Mouse (Mus musculus) heart, embryonic 12.5 days (tissue): ENCODE results near the gene Gm21981. TPM values are rescaled to one million over a fixed set of nuclear protein-coding genes. Genes with fewer than 3 reads are reported as not detected.
A peak's percentile ranks its signal among the peaks of the same experiment; 100 is the strongest.

Source experiments
- ATAC-seq: fragments of 200-750 bp; cut with Nextera tagmentation; 2 replicates; pipeline ENCODE4 v1.8.0; 2017; ENCODE audit warnings: moderate TSS enrichment, moderate library complexity; ENCODE audit not compliant: insufficient number of reproducible peaks, low FRiP score
- H3K27ac ChIP-seq: fragments of 300-500 bp; sonication (generic); 2 replicates; pipeline ENCODE4 v1.5.1; 2016; ENCODE audit warnings: mild to moderate bottlenecking, moderate library complexity; ENCODE audit not compliant: poor library complexity, severe bottlenecking
- H3K27me3 ChIP-seq: fragments of 300-500 bp; sonication (generic); replicated peaks from 2 replicates; pipeline ENCODE4 v1.6.1; 2016; ENCODE audit warnings: mild to moderate bottlenecking, moderate library complexity
- H3K36me3 ChIP-seq: fragments of 300-500 bp; sonication (generic); 2 replicates; pipeline ENCODE4 v1.6.1; 2016; ENCODE audit warnings: mild to moderate bottlenecking, moderate library complexity
- H3K4me1 ChIP-seq: fragments of 300-500 bp; sonication (generic); replicated peaks from 2 replicates; pipeline ENCODE4 v1.6.1; 2016; ENCODE audit warnings: mild to moderate bottlenecking
- H3K4me2 ChIP-seq: fragments of 300-500 bp; sonication (generic); 2 replicates; pipeline ENCODE4 v1.6.1; 2016; ENCODE audit warnings: mild to moderate bottlenecking, moderate library complexity
- H3K4me3 ChIP-seq: fragments of 300-500 bp; sonication (generic); 2 replicates; pipeline ENCODE4 v1.5.1; 2016; ENCODE audit warnings: mild to moderate bottlenecking
- H3K9ac ChIP-seq: fragments of 300-500 bp; sonication (generic); 2 replicates; pipeline ENCODE4 v1.6.1; 2016; ENCODE audit warnings: mild to moderate bottlenecking, moderate library complexity
- H3K9me3 ChIP-seq: fragments of 300-500 bp; sonication (generic); replicated peaks from 2 replicates; pipeline ENCODE4 v1.6.1; 2016; ENCODE audit warnings: mild to moderate bottlenecking, moderate library complexity
- WGBS: fragments of 180-500 bp; shearing (Covaris S2); methylation state at CpG from one replicate; pipeline ENCODE4 v1.1.7; 2016; 5-methylcytosine and 5-hydroxymethylcytosine counted together
- polyA plus RNA-seq: library from polyadenylated mRNA; unstranded; fragments of >200 nt; fragmentation: Nextera tagmentation; extraction: Ambion mirVana; gene quantifications from 2 replicates; pipeline ENCODE4 v1.2.1, GENCODE M21; 2016

Gene Gm21981
- polyA plus RNA-seq, 1 experiment from 2014 or later = 0.19 TPM

DNA sequence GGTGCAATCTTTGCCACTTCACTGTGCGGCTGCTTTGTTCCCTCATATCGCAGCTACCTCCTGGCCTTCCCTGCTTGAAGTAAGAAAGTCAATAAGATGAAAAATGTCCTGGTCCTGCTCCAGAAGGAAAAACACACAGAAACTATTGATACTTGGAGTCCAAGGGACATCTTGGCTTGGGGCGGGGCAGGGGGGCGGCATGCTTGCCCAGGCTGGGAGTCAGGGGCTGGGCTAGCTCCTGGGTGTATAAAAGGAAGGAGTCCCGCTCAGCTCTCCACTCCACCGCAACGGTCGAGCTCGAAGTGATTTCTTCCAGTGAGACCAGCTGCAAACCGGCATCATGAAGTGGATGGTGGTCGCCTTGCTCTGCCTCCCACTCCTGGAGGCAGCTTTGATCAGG lies 32.3 kb upstream of the Gm21981 start, which contains the start of gene Pgc:
TSS of gene Pgc (plus strand) at position 277 of the 400 bp plus-strand sequence.
- H3K27ac ChIP-seq = no peak within 1 kb of the TSS
- H3K4me1 ChIP-seq = 0 out of 2 replicates have a peak, but pooled peaks cover 5% of the 10 kb centered on the region
- 68% methylated on average over 11 of the region's 11 CpGs for WGBS
- no peak within 1 kb of the TSS for H3K9ac ChIP-seq
- no peak within 1 kb of the TSS for H3K4me2 ChIP-seq
- no peaks in the 10 kb centered on the region for H3K36me3 ChIP-seq
- H3K4me3 ChIP-seq = no peak within 1 kb of the TSS
- H3K27me3 ChIP-seq = peaks cover 15% of the 10 kb centered on the region; the same call in 1 of the 2 replicates
- H3K9me3 ChIP-seq = no peaks in the 10 kb centered on the region
- ATAC-seq = no peak

- H3K4me3 ChIP-seq = no peak overlapping the region
- WGBS = 45% methylated on average over 4 of the region's 4 CpGs
- no peak overlapping the region for H3K9ac ChIP-seq
- no peaks in the 10 kb centered on the region for H3K36me3 ChIP-seq
- H3K27me3 ChIP-seq = peaks cover 10% of the 10 kb centered on the region; the same call in 1 of the 2 replicates
- ATAC-seq = no peak
- H3K4me2 ChIP-seq = no peak overlapping the region
- no peaks in the 10 kb centered on the region for H3K9me3 ChIP-seq
- peaks cover 11% of the 10 kb centered on the region; the same call in 1 of the 2 replicates for H3K4me1 ChIP-seq
- H3K27ac ChIP-seq = no peak overlapping the region
These were observed 26.9 kb upstream of the Gm21981 start for GRCm38 (mm10) chr17:47721183-47721582.

- H3K9me3 ChIP-seq = no peaks in the 10 kb centered on the region
- ATAC-seq = no peak
These were observed 20.8 kb upstream of the Gm21981 start for GRCm38 (mm10) chr17:47715037-47715436.

DNA sequence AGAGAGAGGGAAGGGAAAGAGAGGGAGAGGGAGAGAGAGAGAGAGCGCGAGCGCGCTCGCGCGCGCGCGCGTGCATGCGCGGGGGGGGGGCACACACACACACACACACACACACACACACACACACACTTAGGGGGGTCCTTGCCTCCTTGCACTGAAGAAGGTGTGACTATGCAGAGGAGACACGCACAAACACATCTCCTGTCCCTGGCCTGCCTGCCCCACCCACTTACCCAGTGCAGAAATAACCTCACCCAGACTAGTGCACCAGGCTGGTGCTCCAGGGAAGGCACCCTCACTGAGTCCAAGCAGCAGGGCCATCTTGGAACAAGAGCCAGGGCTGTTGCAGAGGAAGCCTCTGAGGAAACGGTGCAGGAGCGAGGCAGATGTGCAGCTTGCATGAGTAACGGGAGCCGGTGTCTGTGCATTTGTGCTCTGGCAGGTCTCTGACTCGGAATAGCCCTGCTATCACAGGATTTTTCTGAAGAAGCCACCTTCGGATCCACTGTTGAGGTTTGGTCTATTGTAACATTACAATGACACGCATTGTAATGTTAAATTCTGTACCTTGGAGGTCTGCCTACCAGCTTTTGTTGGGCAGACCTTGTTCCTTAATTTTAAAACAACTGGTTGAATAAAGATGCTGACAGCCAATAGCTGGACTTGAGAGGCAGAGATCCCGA lies 18.8 kb upstream of the Gm21981 start:
- ATAC-seq = no peak
- no peaks in the 10 kb centered on the region for H3K27me3 ChIP-seq
- 57% methylated on average over 20 of the region's 22 CpGs for WGBS
- H3K27ac ChIP-seq = no peak overlapping the region
- H3K36me3 ChIP-seq = no peaks in the 10 kb centered on the region
- no peaks in the 10 kb centered on the region for H3K9me3 ChIP-seq
- peak overlapping the region; percentile 41 for H3K4me2 ChIP-seq
- H3K9ac ChIP-seq = no peak overlapping the region
- peaks cover 21% of the 10 kb centered on the region for H3K4me1 ChIP-seq
- no peak overlapping the region for H3K4me3 ChIP-seq

More at GRCm38 (mm10) chr17:47715037-47715436, 20.8 kb upstream of the Gm21981 start:
- no peaks in the 10 kb centered on the region for H3K36me3 ChIP-seq
- H3K4me3 ChIP-seq = no peak overlapping the region
- no peak overlapping the region for H3K4me2 ChIP-seq
- no peaks in the 10 kb centered on the region for H3K27me3 ChIP-seq
- peaks cover 21% of the 10 kb centered on the region for H3K4me1 ChIP-seq
- H3K9ac ChIP-seq = no peak overlapping the region
- 59% methylated on average over 3 of the region's 3 CpGs for whole genome bisulfite sequencing
- H3K27ac ChIP-seq = no peak overlapping the region

- no peak overlapping the region for H3K4me3 ChIP-seq
- H3K36me3 ChIP-seq = no peaks in the 10 kb centered on the region
- H3K27ac ChIP-seq = no peak overlapping the region
- 16% methylated on average over 6 of the region's 6 CpGs for WGBS
- H3K9ac ChIP-seq = no peak overlapping the region
- no peak overlapping the region for H3K4me2 ChIP-seq
- H3K9me3 ChIP-seq = no peaks in the 10 kb centered on the region
- peaks cover 21% of the 10 kb centered on the region for H3K4me1 ChIP-seq
- no peak for ATAC-seq
- H3K27me3 ChIP-seq = no peaks in the 10 kb centered on the region
These were observed 17.6 kb upstream of the Gm21981 start for GRCm38 (mm10) chr17:47711883-47712282.

DNA sequence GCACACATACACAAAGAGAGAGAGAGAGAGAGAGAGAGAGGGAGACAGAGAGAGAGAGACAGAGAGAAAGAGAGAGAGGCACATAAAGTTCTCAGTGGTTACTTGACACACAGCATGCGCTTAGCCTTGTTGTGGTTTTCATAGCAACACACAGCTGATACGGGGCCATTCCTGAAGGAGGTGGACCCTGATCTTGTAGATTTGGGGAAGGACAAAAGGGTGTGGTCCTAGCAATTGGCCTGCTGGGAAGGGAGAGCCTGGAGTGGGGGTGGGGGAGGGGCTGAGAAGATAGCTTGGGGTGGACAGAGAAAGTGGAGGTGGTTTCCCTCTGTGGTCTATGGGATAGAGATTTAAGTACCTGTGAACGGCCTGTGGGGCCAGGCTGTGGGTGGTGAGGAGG lies 15.8 kb upstream of the Gm21981 start:
- Histone ChIP-seq H3K27me3 (peaks cover 2% of the 10 kb centered on the region; the same call in 1 of the 2 replicates), H3K4me2 (no peak overlapping the region), H3K9ac (no peak overlapping the region), H3K36me3 (no peaks in the 10 kb centered on the region), H3K9me3 (no peaks in the 10 kb centered on the region), H3K4me3 (no peak overlapping the region), H3K4me1 (peaks cover 13% of the 10 kb centered on the region), H3K27ac (no peak overlapping the region)
- no peak for ATAC-seq
- 53% methylated on average over 3 of the region's 3 CpGs for WGBS

- H3K9ac ChIP-seq = no peak overlapping the region
- H3K4me2 ChIP-seq = no peak overlapping the region
- H3K36me3 ChIP-seq = no peaks in the 10 kb centered on the region
- H3K4me3 ChIP-seq = no peak overlapping the region
- peaks cover 13% of the 10 kb centered on the region for H3K4me1 ChIP-seq
- no peak for ATAC-seq
- no peak overlapping the region for H3K27ac ChIP-seq
- peaks cover 11% of the 10 kb centered on the region; the same call in 1 of the 2 replicates for H3K27me3 ChIP-seq
- WGBS = 74% methylated on average over 4 of the region's 4 CpGs
- H3K9me3 ChIP-seq = no peaks in the 10 kb centered on the region
These were observed 14.7 kb upstream of the Gm21981 start for GRCm38 (mm10) chr17:47708972-47709371.

GRCm38 (mm10) chr17:47707961-47708360 lies 13.7 kb upstream of the Gm21981 start:
- peaks cover 21% of the 10 kb centered on the region for H3K4me1 ChIP-seq
- ATAC-seq = no peak
- H3K4me2 ChIP-seq = no peak overlapping the region
- H3K9ac ChIP-seq = no peak overlapping the region
- peaks cover 20% of the 10 kb centered on the region for H3K27me3 ChIP-seq
- 73% methylated on average over 3 of the region's 3 CpGs for WGBS
- H3K9me3 ChIP-seq = no peaks in the 10 kb centered on the region
- no peak overlapping the region for H3K27ac ChIP-seq
- H3K36me3 ChIP-seq = peaks cover 9% of the 10 kb centered on the region
- H3K4me3 ChIP-seq = no peak overlapping the region

DNA sequence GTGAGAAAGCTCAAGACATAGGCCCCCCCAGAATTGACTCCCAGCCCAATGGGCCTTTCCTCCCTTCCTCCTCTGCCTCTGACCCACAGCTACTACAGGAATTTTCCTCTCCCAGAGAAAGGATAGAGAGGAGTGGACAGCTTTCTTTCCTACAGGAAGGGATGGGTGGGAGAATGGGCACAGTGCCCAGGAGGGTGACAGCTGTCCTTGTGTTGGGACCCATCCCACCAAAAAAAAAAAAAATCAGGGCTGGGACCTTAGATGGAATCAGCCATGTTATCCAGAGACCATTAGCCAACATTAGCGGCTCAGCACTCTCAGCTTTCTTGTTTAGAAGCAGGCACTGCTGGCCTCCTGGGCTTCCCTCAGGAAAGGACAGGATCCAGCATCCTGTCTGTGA lies 11.9 kb upstream of the Gm21981 start:
- Histone ChIP-seq H3K4me2 (no peak overlapping the region), H3K4me3 (no peak overlapping the region), H3K27me3 (peaks cover 38% of the 10 kb centered on the region), H3K9me3 (no peaks in the 10 kb centered on the region), H3K36me3 (peaks cover 19% of the 10 kb centered on the region), H3K9ac (no peak overlapping the region), H3K27ac (0 out of 2 replicates have a peak overlapping the region, but pooled peaks have one; percentile 8), H3K4me1 (peaks cover 19% of the 10 kb centered on the region)
- WGBS = 38% methylated on average over 1 of the region's 1 CpGs
- ATAC-seq = 0 out of 2 replicates have a peak, but pooled peaks have one; percentile 12

DNA sequence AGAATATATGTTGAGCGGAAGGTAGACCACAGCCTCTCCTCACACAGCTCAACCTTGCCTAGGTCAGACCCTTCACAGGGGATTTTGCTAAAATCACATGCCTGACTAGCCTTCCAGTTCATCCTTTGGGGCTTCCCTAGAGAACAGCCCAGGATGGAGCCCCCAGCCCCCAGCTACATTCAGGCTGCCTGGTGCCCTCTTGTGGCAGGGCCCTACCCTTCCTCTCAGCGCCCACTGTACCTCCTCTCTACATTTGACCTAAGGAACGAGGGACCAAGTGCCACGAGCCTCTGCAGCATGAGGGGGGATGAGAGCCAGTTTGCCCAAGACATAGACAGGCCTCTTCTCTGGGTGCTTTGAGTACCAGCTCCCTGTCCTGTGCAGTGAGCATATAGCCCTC lies 10.4 kb upstream of the Gm21981 start:
- no peak overlapping the region for H3K9ac ChIP-seq
- H3K4me2 ChIP-seq = no peak overlapping the region
- peaks cover 48% of the 10 kb centered on the region for H3K27me3 ChIP-seq
- no peaks in the 10 kb centered on the region for H3K9me3 ChIP-seq
- no peak overlapping the region for H3K4me3 ChIP-seq
- peaks cover 26% of the 10 kb centered on the region for H3K36me3 ChIP-seq
- 91% methylated on average over 4 of the region's 4 CpGs for WGBS
- no peak for ATAC-seq
- peaks cover 19% of the 10 kb centered on the region for H3K4me1 ChIP-seq
- no peak overlapping the region for H3K27ac ChIP-seq

- Histone ChIP-seq H3K9me3 (no peaks in the 10 kb centered on the region), H3K4me2 (peak overlapping the region; percentile 35), H3K27ac (no peak overlapping the region), H3K27me3 (peaks cover 52% of the 10 kb centered on the region), H3K4me1 (peaks cover 19% of the 10 kb centered on the region), H3K9ac (0 out of 2 replicates have a peak overlapping the region, but pooled peaks have one; percentile 5), H3K36me3 (peaks cover 32% of the 10 kb centered on the region), H3K4me3 (no peak overlapping the region)
- 27% methylated on average over 20 of the region's 20 CpGs for WGBS
- ATAC-seq = no peak
These were observed 9.3 kb upstream of the Gm21981 start for GRCm38 (mm10) chr17:47703556-47703955.
